Mouse (Mus musculus) embryo, embryonic 11.5 days (tissue): ENCODE results near the gene Hps4.

Source experiments
- DNase-seq: peaks from one replicate; pipeline ENCODE4 v3.0.0-alpha.2; 2012; ENCODE audit warnings: low read depth, low spot score

The Hps4 gene

DNA sequence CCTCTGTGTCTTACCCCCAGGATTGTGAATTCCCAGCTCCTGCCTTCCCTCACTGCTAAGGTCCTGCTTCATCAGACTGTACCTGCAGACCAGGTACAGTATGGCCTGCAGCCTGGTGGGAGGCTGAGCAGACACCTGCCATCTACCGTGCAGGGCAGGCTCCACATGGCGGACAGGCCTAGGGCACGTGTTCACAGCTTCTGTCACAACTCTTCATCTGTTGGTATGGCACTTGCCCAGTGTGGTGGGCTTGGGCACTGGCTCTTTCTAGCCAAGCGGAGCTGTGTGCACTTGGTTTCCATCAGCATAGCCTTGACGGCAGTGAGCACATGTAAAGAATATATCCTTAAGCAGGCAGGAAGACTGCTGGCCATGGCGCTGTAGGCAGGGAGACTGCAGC, 24.0 kb downstream of the Hps4 start:
- no peak for DNase-seq

DNA sequence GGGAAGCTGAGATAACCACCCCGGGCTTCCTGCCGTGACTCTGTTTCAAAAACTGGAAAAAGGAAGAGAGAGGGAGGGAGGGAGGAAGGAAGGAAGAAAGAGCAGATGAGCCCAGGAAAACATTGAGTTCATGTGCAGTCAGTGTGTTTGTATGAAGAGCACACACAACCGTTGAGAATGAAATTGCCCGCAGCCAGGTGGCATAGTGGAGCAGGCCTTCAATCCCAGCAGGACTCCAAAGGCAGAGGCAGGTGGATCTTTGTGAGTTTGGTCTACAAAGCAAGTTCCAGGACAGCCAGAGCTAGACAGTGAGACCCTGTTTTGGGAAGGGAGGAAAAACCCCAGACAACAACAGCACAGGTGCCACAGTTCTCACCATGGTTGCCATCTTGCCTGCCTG, 24.5 kb downstream of the Hps4 start:
- DNase-seq = no peak

DNA sequence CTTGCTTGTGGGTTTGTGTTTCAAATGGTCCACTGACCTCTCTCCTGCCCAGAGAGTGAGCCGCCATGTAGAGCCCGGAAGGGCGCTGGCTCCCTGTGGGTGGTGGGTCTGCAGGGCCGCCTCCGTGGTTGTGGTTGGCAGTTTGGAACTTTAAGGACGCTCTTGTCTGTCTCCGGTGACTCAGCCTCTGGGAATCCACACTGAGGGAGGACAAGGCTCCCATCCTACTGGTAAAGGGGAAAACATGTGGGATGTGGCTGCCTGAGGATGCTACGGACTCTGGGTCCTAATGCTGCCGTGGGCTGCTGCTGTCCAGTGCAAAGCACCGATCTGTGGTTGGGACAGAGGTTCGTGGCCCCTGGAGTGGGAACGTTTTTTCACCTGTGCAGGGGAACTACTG, 25.0 kb downstream of the Hps4 start:
- DNase-seq = no peak

DNA sequence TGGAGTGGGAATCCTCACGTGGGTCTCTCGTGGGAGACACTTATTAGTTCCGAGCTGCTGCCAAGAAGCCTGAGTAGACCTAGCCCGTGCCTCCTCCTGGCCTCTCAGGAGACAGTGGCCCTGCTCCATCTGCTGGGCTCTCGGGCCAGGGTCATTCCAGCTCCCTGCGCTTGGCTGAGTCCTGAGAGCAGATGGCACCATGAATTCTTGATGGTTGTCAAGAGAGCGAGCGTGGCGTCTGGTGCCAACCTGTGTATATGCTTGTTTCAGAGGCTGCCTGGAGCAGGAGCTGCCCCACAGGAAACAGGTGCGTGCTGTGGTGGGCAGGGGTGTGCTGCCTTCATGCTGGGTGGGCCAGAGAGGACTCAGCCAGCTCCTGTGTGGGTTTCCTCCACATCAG, 25.8 kb downstream of the Hps4 start:
- no peak for DNase-seq

DNA sequence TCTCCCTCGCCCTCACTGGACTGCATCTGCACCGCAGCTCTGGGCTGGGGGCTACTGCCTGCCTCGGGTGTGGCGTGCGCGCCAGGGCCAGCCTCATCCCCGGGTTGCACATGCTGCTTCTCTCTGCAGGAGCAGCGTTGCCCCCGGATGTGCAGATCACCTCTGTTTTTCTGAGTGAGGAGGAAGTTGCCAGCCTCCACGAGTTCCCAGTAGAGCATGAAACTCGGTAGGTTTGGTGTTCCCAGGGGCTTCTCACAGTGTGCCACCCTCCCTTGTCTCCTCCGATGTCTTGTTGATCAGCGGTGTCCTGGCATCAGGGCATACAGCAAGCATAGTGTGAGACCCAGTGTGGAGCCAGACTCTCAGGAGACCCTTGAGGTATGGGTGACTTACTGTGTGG, 26.4 kb downstream of the Hps4 start:
- DNase-seq = no peak

DNA sequence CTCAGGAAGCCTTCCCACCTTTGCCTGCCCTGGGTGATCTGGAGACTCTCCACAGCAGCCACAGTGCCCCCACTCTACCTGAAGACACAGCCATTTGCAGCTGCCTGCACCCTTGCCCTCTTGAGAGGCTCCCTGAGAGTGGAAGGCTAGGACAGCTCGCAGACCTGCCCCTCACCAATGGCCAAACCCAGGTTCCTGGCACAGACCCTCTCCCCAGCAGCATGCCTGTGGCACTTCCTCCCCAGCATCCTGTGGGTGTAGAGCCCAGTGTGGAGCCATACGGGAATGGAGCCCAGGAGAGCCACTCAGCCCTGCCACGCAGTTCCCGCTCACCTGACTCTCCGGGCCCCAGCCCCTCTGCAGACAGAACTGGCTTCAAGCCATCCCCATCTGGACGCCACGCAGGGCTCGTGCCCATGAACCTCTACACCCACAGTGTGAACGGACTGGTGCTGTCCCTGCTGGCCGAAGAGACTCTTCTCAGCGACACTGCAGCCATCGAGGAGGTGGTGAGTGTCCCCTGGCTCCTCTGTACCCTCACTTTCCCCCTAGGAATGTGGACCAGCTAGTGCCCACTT, 27.4 kb downstream of the Hps4 start:
- DNase-seq = no peak

DNA sequence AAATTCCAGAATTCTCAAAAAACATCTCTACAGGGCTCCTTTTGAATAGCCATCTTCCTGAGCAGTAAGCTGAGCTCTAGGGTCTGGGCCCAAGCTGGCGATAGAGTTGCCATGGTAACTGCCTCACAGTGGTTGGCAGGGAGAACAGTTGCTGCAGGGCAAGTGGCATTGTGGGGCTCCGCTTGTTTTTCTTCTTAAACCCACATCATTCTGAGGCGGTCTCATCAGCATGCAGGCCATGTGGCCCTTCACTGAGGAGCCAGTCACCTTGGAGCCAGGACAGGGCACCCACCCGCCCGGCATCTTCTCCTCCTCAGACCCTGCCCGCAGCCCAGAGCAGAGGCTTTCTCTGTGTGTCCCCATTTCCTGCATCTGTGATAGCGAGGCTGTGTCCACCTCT, 29.1 kb downstream of the Hps4 start:
- DNase-seq = no peak

DNA sequence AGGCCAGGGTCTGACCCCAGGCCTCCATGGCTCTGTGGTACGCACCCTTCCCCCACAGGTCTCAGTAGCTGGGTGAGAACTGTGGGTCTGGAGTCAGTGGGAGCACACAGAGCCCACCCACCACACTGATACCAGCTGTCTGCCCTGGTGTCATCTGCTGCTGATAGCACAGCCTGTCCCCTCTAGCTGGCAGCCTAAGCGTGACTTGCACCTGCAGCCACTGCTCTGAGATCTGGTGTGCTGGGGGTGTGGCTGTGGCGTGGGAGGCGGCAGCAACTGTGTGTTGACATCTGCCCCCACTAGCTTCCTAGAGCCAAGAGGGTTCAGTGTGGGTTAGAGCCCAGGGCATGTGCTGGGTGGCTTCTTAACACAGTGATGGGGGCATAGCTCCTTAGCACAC, 33.2 kb downstream of the Hps4 start:
- no peak for DNase-seq

DNA sequence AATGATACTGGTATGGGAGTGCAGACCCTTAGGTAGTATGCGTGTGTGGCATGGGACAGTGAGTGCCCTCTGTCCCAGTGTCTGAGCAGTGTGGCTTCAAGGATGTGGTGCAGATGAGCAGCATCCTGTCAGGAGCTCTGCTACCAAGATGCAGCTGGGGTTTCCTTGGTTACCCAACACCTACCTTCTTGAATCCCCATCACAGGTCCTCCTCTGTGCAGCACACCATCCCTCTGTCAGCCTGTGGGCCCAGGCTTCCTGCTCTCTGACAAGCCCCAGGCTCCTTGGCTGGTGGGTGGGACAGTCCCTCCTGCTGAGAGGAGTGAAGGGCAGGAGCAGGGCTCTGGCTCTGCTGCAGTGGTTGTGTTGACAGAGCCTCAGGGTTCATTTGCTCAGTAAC, 34.5 kb downstream of the Hps4 start:
- DNase-seq = no peak

DNA sequence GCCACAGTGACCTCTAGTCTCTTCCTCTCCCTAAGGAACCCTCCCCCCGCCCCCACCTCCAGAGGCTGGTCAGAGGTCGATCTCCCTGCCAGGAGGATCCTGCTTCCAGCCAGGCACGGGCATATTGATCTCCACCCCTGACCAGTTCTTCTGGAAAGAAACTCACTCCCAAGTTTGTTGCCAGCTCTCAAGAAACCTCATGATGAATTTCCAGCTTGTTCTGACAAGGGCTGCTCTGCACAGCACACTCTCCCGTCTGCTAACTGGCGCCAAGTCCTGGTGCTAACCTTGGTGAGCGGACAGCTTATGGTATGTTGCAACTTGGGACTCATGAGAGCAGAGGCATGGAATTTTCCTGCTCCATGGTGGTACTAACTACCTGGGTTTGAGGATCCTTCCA, 35.8 kb downstream of the Hps4 start:
- no peak for DNase-seq

DNA sequence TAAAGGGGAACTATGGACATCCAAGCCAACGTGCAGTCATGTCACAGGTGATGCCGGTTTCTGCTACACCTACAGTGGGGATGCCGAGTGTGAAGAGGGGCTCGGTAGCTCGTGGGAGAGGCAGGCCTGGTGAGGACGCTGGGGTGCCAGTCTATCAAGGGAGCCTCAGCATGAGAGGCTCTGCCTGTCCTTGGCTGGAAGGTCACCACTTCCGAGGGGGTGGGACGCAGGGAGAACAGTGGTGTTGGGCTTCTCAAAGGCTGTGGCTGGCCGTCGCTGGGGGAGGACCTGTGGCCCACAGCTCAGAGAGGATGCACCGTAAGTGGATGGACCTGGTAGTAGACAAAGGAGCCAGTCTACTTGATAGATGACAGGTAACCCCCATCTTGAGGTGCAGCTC, 38.3 kb downstream of the Hps4 start:
- no peak for DNase-seq

DNA sequence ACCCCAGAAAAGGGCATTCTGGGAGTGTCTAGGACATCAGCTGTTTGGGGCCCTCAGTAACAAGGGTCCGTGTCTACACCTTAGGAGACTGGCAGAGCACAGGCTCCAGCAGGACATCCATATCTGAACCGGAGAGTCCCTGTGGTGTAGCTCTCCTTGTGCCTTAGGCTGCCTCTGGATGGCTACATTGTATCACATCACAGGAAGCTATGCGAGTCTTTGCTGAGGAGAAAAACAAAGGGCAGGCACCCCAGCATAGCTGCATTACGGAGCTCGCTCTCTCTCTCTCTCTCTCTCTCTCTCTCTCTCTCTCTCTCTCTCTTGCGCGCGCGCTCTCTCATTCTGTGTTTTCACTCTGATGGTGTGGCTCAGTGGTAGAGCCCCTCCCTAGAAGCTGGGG, 39.2 kb downstream of the Hps4 start:
- no peak for DNase-seq

DNA sequence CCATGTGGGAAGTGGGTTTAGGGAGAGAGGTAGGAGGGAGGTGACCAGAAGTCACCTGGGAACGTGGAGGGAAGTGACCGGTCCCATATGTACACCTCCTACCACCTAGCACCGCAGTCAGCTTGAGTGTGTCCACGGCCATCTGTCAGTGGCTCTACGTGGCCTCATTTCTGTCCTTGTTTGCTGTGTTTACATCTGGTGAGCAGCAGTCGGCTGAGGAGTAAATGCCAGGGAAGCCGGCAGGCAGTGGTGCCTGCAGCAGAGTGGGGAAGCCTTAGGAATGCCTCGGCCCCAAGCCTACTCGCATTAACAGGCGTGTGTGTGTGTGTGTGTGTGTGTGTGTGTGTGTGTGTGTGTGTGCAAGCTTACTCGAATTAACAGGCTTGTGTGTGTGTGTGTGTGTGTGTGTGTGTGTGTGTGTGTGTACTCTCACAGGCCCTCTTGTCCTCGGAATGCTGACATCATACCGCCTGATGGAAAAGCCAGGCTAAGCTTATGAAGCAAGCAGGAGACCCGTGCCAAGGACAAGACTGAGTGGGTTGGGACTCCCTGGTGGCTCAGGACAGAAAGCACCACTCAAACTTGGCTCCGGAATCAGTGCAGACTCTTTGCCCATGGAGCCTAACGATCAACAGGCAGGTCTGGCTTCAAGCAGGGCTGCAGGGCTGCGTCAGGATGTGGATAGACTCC, 39.9 kb downstream of the Hps4 start:
- no peak for DNase-seq

DNA sequence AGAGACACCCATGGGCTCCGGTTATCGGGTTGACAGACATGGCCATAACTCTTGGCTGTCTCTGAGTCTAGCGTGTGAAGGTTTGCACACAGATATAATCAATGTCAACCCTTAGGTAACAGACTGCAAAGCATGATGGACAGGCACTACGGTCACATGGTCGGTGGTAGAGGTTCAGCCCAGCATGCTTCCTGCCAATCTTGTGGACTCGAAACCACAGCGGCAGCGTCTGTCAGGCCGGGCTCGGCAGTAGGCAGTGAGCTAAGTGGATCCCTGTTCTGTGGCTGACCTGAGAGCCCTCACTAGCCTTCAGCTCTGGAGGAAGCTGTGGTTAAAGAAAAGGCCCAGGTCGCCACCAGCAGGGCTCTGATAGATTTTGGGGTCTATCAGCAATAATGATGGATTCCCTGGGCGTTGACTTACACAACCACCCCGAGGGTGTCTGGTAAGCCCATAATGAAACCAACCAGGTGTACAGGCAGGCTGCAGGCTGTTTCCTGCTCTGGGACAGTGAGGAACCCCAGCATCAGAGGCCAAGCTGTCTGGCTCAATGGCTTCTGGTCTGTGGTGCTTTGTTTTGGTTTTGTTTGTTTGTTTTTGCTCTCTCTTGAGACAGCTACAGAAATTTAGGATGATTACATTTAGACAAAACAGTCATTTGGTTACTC, 42.1 kb downstream of the Hps4 start:
- DNase-seq = no peak

DNA sequence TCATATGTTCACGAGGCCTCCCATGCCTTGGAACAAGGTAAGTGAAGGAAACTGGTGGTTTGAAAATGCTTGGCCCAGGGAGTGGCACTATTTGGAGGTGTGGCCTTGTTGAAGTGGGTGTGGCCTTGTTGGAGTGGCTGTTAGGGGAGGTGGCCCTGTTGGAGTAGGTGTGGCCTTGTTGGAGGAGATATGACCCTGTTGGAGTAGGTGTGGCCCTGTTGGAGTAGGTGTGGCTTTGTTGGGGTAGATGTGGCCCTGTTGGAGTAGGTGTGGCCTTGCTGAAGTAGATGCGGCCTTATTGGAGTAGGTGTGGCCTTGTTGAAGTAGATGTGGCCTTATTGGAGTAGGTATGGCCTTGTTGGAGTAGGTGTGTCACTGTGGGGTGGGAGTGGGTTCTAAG, 43.1 kb downstream of the Hps4 start:
- no peak for DNase-seq

DNA sequence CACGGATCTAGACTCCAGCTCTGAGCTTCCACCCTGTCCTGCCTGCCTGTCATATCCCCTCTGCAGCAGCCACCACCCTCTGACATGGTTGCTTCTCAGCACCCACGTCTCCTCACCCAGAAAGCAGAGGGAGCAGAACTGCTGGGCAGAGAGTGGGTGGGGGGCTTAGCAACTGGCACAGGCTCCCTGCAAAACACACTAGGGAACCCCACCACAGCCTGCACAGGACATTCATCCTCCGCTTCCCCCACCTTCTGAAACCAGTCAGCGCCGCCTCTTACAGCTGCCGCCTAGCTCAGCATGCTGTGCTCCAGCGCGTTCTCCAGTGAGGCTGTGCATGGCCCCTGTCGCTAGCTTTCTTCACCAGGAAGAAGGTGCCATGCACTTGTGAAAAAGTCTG, 46.5 kb downstream of the Hps4 start:
- DNase-seq = no peak

DNA sequence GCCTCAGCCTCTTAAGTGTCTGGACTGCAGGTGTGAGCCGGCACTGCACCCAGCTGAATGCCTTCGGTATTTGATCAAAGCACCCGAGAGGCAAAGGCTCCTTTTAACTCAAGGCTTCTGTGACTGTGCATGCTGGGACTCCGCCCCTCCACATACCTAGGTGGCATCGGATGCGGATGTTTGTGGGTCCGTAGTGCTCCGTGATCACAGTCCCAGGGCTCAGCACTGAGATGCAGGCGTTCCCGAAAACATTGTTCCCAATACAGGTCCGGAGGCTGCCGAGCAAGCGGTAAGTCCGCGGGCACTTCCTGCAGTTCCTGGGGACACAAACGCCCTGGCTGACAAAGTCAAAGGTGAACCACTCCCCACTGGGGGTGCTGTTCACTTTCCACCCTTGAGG, 48.1 kb downstream of the Hps4 start:
- DNase-seq = no peak

DNA sequence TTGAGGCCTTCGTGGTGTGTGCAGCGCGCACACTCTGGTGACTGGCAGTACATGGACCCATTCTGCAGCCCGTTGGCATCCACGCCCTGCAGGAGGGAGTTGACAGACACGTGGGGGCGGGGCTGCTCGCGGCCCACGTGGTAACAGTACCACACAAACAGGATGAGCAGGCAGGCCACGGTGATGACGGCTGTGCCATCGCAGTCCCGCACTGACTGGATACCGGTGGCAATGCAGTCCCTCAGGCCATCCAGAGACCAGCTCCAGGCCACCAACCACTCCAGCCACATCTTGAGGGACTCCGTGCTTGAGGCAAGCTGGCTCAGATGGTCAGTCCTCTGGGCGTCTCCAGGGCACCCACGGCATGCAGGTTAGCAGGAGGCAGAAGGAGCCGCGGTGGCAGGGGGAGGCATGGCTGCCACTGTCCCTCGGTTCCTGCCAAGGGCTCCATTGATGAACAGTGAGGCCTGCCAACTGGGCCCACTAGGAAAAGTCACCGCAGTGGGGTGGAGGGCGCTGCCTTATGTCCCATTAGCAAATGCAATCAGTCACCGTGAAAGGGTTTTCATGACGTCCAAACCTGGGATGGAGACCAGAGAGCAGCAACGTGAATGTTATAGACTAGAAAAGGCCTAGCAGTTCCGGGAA, 48.9 kb downstream of the Hps4 start:
- no peak for DNase-seq

DNA sequence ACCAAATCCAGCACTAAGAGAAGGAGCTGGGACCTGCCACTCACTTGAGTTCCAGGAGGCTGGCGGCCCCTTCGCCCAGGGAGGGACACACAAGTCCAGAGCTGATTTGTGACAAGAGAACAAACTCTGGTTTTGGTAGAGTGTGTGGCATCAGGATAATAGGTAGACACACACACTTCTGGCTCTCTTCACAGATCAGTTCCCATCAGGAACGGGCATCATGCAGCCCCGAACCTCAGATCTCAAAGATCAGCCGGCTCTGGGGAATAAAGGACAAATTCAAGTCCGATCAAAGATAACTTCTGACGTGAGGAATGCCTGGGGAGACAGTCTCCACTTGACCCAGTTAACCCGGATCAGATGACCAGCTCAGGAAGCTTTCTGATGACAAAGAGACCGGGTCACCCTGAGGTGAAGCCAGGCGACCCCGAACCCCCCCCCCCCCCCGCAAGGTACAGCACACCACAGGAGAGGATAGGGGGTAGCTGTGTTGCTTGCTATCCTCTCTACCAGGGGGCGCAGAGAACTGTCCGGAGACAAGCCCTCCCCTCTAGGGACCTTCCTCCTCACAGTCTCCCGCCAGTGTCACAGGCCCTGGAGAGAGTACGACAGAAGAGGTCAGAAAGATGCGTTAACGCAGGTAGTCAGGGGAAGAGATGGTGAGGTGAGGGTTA, 51.0 kb downstream of the Hps4 start:
- DNase-seq = no peak

DNA sequence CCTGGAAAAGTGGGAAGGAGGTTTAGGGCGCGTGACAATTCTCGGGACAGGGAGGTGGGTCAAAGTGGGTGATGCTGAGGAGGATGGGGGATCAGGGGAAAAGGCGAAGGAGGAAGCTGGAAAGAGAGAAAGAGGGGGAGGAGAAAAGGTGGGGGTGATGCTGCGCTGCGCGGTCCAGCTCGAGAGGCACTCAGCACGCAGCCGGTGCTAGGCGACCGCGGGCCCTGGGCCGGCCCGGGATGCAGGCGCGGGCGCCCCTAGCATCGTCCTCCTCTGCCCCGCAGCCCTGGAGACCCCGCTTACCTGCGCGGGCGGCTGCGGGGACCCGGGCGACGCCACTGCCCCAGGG, 51.5 kb downstream of the Hps4 start:
- DNase-seq = no peak

DNA sequence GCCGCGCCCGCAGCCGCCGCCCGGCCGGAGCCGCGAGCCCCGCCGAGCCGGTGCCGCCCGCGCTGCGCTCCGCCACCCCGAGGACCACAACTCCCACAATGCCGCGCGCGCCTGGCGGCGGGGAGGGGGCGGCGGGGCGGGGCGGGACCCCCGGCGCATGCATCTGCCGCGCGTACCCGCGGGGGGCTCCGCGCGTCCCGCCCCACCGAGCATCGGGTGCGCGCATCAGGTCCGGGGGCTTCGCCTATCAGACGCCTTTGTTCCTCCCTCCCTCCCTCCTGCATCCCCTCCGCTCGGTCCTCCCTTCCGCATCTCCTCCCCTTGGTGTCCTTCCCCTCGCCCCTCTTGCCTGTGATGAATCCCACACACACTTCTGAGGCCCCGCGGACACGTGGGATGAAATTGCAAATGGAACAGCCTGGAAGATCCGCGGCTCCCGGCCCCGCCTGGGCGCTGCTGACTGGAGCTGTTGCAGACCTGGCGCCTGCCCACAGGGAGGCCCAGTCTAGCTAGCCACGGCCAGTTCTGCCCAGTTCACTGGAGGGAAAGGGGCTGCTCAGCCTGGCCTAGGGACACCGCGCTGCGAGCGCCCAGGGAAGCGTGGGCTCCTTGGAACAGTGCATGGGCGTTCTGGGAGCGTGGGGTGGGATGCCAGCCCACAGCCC, 52.0 kb downstream of the Hps4 start, which contains the start of gene Asphd2:
Asphd2 (minus strand) TSS at position 88 of the 665 bp plus-strand sequence.
- peak; percentile 72 for DNase-seq

DNA sequence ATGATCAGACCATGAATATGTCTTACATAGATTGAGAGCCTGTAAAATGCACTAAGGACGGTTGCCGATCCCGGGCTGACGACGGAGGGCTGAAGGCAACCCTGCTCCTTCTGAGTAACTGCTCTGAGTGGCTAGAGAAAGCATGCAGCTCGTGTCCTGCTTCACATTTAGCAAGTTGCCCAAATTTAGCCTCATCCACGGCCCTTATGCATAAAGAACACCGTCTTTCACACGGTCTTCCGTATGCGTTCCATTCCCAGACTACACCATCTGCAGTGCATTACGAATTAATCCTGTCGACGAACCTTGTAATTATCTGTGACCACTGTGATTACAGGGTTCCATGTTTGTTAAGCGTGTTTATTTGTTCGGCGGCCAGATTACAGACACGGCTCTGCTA, 53.2 kb downstream of the Hps4 start:
- no peak for DNase-seq
